1 mouse cellular context compared by ENCODE assay signal in genomic region chr13:58157447-58158098, GRCm38 (mm10).
A peak's percentile ranks its signal among the peaks of the same experiment; 100 is the strongest.
TF ChIP-seq lines count a peak whose summit lies in the region.

Gene Idnk (plus strand): TSS chr13:58157649.

TF ChIP-seq in CH12.LX, 34 proteins besides CTCF, POLR2A, EP300 and RAD21 (continued from another document):
- TF ChIP-seq MAX (IDR thresholded peaks at IDR 0.05; ENCODE audit: low read length) (no peak), PAX5 (IDR thresholded peaks at IDR 0.05; ENCODE audit: low read length) (no peak), ELF1 (IDR thresholded peaks at IDR 0.05; ENCODE audit: low read depth, low read length) (peak; percentile 89), BHLHE40 (IDR thresholded peaks at IDR 0.05; ENCODE audit: low read depth, low read length) (no peak; the same call in 1 of the 2 replicates), TBP (conservative IDR thresholded peaks at IDR 0.05; ENCODE audit: low read depth, low read length) (0 out of 2 replicates have a peak, but pooled peaks have one; percentile 25), ETS1 (conservative IDR thresholded peaks at IDR 0.05; ENCODE audit: low read depth, low read length) (no peak), USF1 (IDR thresholded peaks at IDR 0.05; ENCODE audit: low read depth, low read length) (no peak), MEF2A (IDR thresholded peaks at IDR 0.05; ENCODE audit: borderline replicate concordance, low read depth, low read length) (no peak), UBTF (IDR thresholded peaks at IDR 0.05; ENCODE audit: low read depth, low read length) (no peak), RCOR1 (conservative IDR thresholded peaks at IDR 0.05; ENCODE audit: low read depth, low read length) (no peak), ZKSCAN1 (IDR thresholded peaks at IDR 0.05; ENCODE audit: borderline replicate concordance, low read depth, low read length) (no peak), ZC3H11A (IDR thresholded peaks at IDR 0.05; ENCODE audit: low read depth, low read length) (no peak), CHD1 (IDR thresholded peaks at IDR 0.05; ENCODE audit: low read depth, low read length) (no peak)
